Mouse (Mus musculus): ENCODE data around the gene Car9. TPM values are rescaled to one million over a fixed set of nuclear protein-coding genes. Genes with fewer than 3 reads are reported as not detected.
A peak's percentile ranks its signal among the peaks of the same experiment; 100 is the strongest.

Gene Car9
- total and polyA plus RNA-seq, 3 experiments, result 0.77 to 3.3 TPM; not detected in 1

GRCm38 (mm10) chr4:43562769-43563600 lies 56.2 kb downstream of the Car9 start:
- Histone ChIP-seq H3K4me1 (ENCODE audit: control insufficient read depth in 1 of 2, insufficient read depth in 2 of 2, low read length in 2 of 2) (peaks cover 22 to 38% of the 10 kb centered on the region in 2 experiments), H3K27me3 (ENCODE audit: control insufficient read depth in 1 of 2, insufficient read depth in 2 of 2, low read length in 2 of 2) (no peaks in the 10 kb centered on the region), H3K27ac (ENCODE audit: control insufficient read depth, low read depth, low read length) (peak overlapping the region; percentile 61), H3K9me3 (replicated peaks; ENCODE audit: insufficient read depth, low read length) (no peaks in the 10 kb centered on the region), H3K4me3 (ENCODE audit: control insufficient read depth in 1 of 2, insufficient read depth in 1 of 2, low read depth in 2 of 2, low read length in 2 of 2) (peak overlapping the region; percentile 82), H3K9ac (ENCODE audit: control insufficient read depth, low read depth, low read length, poor library complexity, severe bottlenecking) (peak overlapping the region; percentile 67), H3K79me2 (ENCODE audit: control insufficient read depth, insufficient read depth, low read length, poor library complexity) (peaks cover 39% of the 10 kb centered on the region), H3K36me3 (ENCODE audit: control insufficient read depth in 1 of 2, insufficient read depth in 2 of 2, low read length in 2 of 2) (peaks cover 0 to 32% of the 10 kb centered on the region in 2 experiments; a peak in 2 of 4 replicates)
- peak; percentile 65 for DNase-seq (ENCODE audit: low read depth, low spot score)
- TF ChIP-seq MAX (IDR thresholded peaks at IDR 0.05; ENCODE audit: low read length), result peak; percentile 68; the same call in 1 of the 2 replicates
- TF ChIP-seq HCFC1 (IDR thresholded peaks at IDR 0.05; ENCODE audit: low read depth, low read length), result peak; percentile 18; the same call in 1 of the 2 replicates
- no peak for TF ChIP-seq CHD2 (IDR thresholded peaks at IDR 0.05; ENCODE audit: low read length)
- peak; percentile 65 for TF ChIP-seq USF1 (IDR thresholded peaks at IDR 0.05; ENCODE audit: low read depth, low read length)
- TF ChIP-seq MXI1 (IDR thresholded peaks at IDR 0.05; ENCODE audit: low read depth, low read length), result peak; percentile 31; the same call in 1 of the 2 replicates
- TF ChIP-seq E2F4 (IDR thresholded peaks at IDR 0.05; ENCODE audit: borderline replicate concordance, low read depth, low read length), result no peak
- TF ChIP-seq SMC3 (IDR thresholded peaks at IDR 0.05; ENCODE audit: low read depth, low read length), result no peak
- TF ChIP-seq SIN3A (IDR thresholded peaks at IDR 0.05; ENCODE audit: low read length), result no peak
- TF ChIP-seq UBTF (IDR thresholded peaks at IDR 0.05; ENCODE audit: borderline replicate concordance, insufficient read depth, low read depth, low read length), result no peak
- TF ChIP-seq MAFK (IDR thresholded peaks at IDR 0.05; ENCODE audit: borderline replicate concordance, low read depth, low read length), result no peak
- peak; percentile 11 for TF ChIP-seq KAT2A (conservative IDR thresholded peaks at IDR 0.05; ENCODE audit: low read depth, low read length)
- peak; percentile 20; the same call in 1 of the 2 replicates for TF ChIP-seq NELFE (IDR thresholded peaks at IDR 0.05; ENCODE audit: low read depth, low read length)
- 0 out of 2 replicates have a peak, but pooled peaks have one; percentile 7 for TF ChIP-seq ETS1 (IDR thresholded peaks at IDR 0.05; ENCODE audit: low read depth, low read length)
- 0 out of 2 replicates have a peak, but pooled peaks have one; percentile 25 for TF ChIP-seq MYC (IDR thresholded peaks at IDR 0.05; ENCODE audit: low read depth, low read length)
- no peak for TF ChIP-seq GATA1 (IDR thresholded peaks at IDR 0.05; ENCODE audit: low read depth, low read length)

Other genes starting within 250 kb of the Car9 start
- 3.8 and 5.0 TPM in 2 replicates for gene Atp8b5, start 239.8 kb upstream of the Car9 start, total RNA-seq (2012; rRNA removed)
- 1 to 10 TPM in 1 of 2 experiments, not detected in 1; 4.9 TPM for gene Atp8b5, start 239.8 kb upstream of the Car9 start, polyA plus RNA-seq (2012; ENCODE audit: insufficient read depth in 1 of 2, insufficient read length in 2 of 2, low read depth in 1 of 2, low replicate concordance in 2 of 2, missing spikeins in 1 of 2)
- gene Rusc2, start 125.0 kb upstream of the Car9 start, total RNA-seq (2012; rRNA removed), result 2.4 and 4.7 TPM in 2 replicates
- gene Rusc2, start 125.0 kb upstream of the Car9 start, polyA plus RNA-seq (2012; ENCODE audit: insufficient read depth in 1 of 2, insufficient read length in 2 of 2, low read depth in 1 of 2, low replicate concordance in 2 of 2, missing spikeins in 1 of 2), result 1 to 10 TPM in 1 of 2 experiments, not detected in 1; 7.3 TPM
- not detected in 2 replicates for gene Fam166b, start 77.8 kb upstream of the Car9 start, total RNA-seq (2012; rRNA removed)
- not detected for gene Fam166b, start 77.8 kb upstream of the Car9 start, polyA plus RNA-seq (2012; ENCODE audit: insufficient read depth in 1 of 2, insufficient read length in 2 of 2, low read depth in 1 of 2, low replicate concordance in 2 of 2, missing spikeins in 1 of 2)
- gene Tesk1, start 65.0 kb upstream of the Car9 start, total RNA-seq (2012; rRNA removed), result 7.6 and 9.1 TPM in 2 replicates
- gene Tesk1, start 65.0 kb upstream of the Car9 start, polyA plus RNA-seq (2012; ENCODE audit: insufficient read depth in 1 of 2, insufficient read length in 2 of 2, low read depth in 1 of 2, low replicate concordance in 2 of 2, missing spikeins in 1 of 2), result 10 to 100 TPM in 1 of 2 experiments, not detected in 1; 24.6 TPM
- 0.52 and 1.3 TPM in 2 replicates for gene Cd72, start 52.3 kb upstream of the Car9 start, total RNA-seq (2012; rRNA removed)
- gene Cd72, start 52.3 kb upstream of the Car9 start, polyA plus RNA-seq (2012; ENCODE audit: insufficient read depth in 1 of 2, insufficient read length in 2 of 2, low read depth in 1 of 2, low replicate concordance in 2 of 2, missing spikeins in 1 of 2), result 1 to 10 TPM in 1 of 2 experiments, not detected in 1; 2.4 TPM
- 0.08 TPM in 1 of 2 replicates, not detected in the other for gene Sit1, start 23.2 kb upstream of the Car9 start, total RNA-seq (2012; rRNA removed)
- under 1 TPM in 1 of 2 experiments, not detected in 1; 0.06 TPM for gene Sit1, start 23.2 kb upstream of the Car9 start, polyA plus RNA-seq (2012; ENCODE audit: insufficient read depth in 1 of 2, insufficient read length in 2 of 2, low read depth in 1 of 2, low replicate concordance in 2 of 2, missing spikeins in 1 of 2)
- gene Ccdc107, start 14.1 kb upstream of the Car9 start, total RNA-seq (2012; rRNA removed), result 32.9 and 44.3 TPM in 2 replicates
- gene Ccdc107, start 14.1 kb upstream of the Car9 start, polyA plus RNA-seq (2012; ENCODE audit: insufficient read depth in 1 of 2, insufficient read length in 2 of 2, low read depth in 1 of 2, low replicate concordance in 2 of 2, missing spikeins in 1 of 2), result 10 to 100 TPM in 1 of 2 experiments, not detected in 1; 56.7 TPM
- 26.3 and 26.5 TPM in 2 replicates for gene Arhgef39, start 7.3 kb upstream of the Car9 start, total RNA-seq (2012; rRNA removed)
- 10 to 100 TPM in 1 of 2 experiments, not detected in 1; 56.7 TPM for gene Arhgef39, start 7.3 kb upstream of the Car9 start, polyA plus RNA-seq (2012; ENCODE audit: insufficient read depth in 1 of 2, insufficient read length in 2 of 2, low read depth in 1 of 2, low replicate concordance in 2 of 2, missing spikeins in 1 of 2)
- gene Tpm2, start 16.8 kb downstream of the Car9 start, total RNA-seq (2012; rRNA removed), result 0.08 TPM in 1 of 2 replicates, not detected in the other
- not detected for gene Tpm2, start 16.8 kb downstream of the Car9 start, polyA plus RNA-seq (2012; ENCODE audit: insufficient read depth in 1 of 2, insufficient read length in 2 of 2, low read depth in 1 of 2, low replicate concordance in 2 of 2, missing spikeins in 1 of 2)
- gene Creb3, start 55.4 kb downstream of the Car9 start, total RNA-seq (2012; rRNA removed), result 14.9 and 17.1 TPM in 2 replicates
- gene Creb3, start 55.4 kb downstream of the Car9 start, polyA plus RNA-seq (2012; ENCODE audit: insufficient read depth in 1 of 2, insufficient read length in 2 of 2, low read depth in 1 of 2, low replicate concordance in 2 of 2, missing spikeins in 1 of 2), result 10 to 100 TPM in 1 of 2 experiments, not detected in 1; 21.3 TPM
- 106 and 112 TPM in 2 replicates for gene Tln1, start 55.7 kb downstream of the Car9 start, total RNA-seq (2012; rRNA removed)
- 100 to 1,000 TPM in 1 of 2 experiments, 10 to 100 TPM in 1; 22.9 to 146 TPM for gene Tln1, start 55.7 kb downstream of the Car9 start, polyA plus RNA-seq (2012; ENCODE audit: insufficient read depth in 1 of 2, insufficient read length in 2 of 2, low read depth in 1 of 2, low replicate concordance in 2 of 2, missing spikeins in 1 of 2)
- gene Rgp1, start 71.7 kb downstream of the Car9 start, total RNA-seq (2012; rRNA removed), result 14.3 and 17.1 TPM in 2 replicates
- 10 to 100 TPM in 1 of 2 experiments, not detected in 1; 47.6 TPM for gene Rgp1, start 71.7 kb downstream of the Car9 start, polyA plus RNA-seq (2012; ENCODE audit: insufficient read depth in 1 of 2, insufficient read length in 2 of 2, low read depth in 1 of 2, low replicate concordance in 2 of 2, missing spikeins in 1 of 2)
- gene Gba2, start 71.9 kb downstream of the Car9 start, total RNA-seq (2012; rRNA removed), result 5.7 and 6.2 TPM in 2 replicates
- gene Gba2, start 71.9 kb downstream of the Car9 start, polyA plus RNA-seq (2012; ENCODE audit: insufficient read depth in 1 of 2, insufficient read length in 2 of 2, low read depth in 1 of 2, low replicate concordance in 2 of 2, missing spikeins in 1 of 2), result 10 to 100 TPM in 1 of 2 experiments, not detected in 1; 24.9 TPM
- gene Msmp, start 77.5 kb downstream of the Car9 start, total RNA-seq (2012; rRNA removed), result 0.73 and 1.0 TPM in 2 replicates
- gene Msmp, start 77.5 kb downstream of the Car9 start, polyA plus RNA-seq (2012; ENCODE audit: insufficient read depth in 1 of 2, insufficient read length in 2 of 2, low read depth in 1 of 2, low replicate concordance in 2 of 2, missing spikeins in 1 of 2), result 1 to 10 TPM in 1 of 2 experiments, not detected in 1; 2.5 TPM
- 0.27 and 0.49 TPM in 2 replicates for gene Npr2, start 125.0 kb downstream of the Car9 start, total RNA-seq (2012; rRNA removed)
- gene Npr2, start 125.0 kb downstream of the Car9 start, polyA plus RNA-seq (2012; ENCODE audit: insufficient read depth in 1 of 2, insufficient read length in 2 of 2, low read depth in 1 of 2, low replicate concordance in 2 of 2, missing spikeins in 1 of 2), result 1 to 10 TPM in 1 of 2 experiments, not detected in 1; 2.3 TPM
- 0.15 and 0.29 TPM in 2 replicates for gene Spag8, start 146.6 kb downstream of the Car9 start, total RNA-seq (2012; rRNA removed)
- under 1 TPM in 1 of 2 experiments, not detected in 1; 0.57 TPM for gene Spag8, start 146.6 kb downstream of the Car9 start, polyA plus RNA-seq (2012; ENCODE audit: insufficient read depth in 1 of 2, insufficient read length in 2 of 2, low read depth in 1 of 2, low replicate concordance in 2 of 2, missing spikeins in 1 of 2)
- 35.3 and 46.4 TPM in 2 replicates for gene Hint2, start 149.5 kb downstream of the Car9 start, total RNA-seq (2012; rRNA removed)
- 100 to 1,000 TPM in 1 of 2 experiments, 10 to 100 TPM in 1; 33.2 to 254 TPM for gene Hint2, start 149.5 kb downstream of the Car9 start, polyA plus RNA-seq (2012; ENCODE audit: insufficient read depth in 1 of 2, insufficient read length in 2 of 2, low read depth in 1 of 2, low replicate concordance in 2 of 2, missing spikeins in 1 of 2)
- gene Tmem8b, start 162.0 kb downstream of the Car9 start, total RNA-seq (2012; rRNA removed), result 0.42 and 0.46 TPM in 2 replicates
- 1 to 10 TPM in 1 of 2 experiments, not detected in 1; 3.6 TPM for gene Tmem8b, start 162.0 kb downstream of the Car9 start, polyA plus RNA-seq (2012; ENCODE audit: insufficient read depth in 1 of 2, insufficient read length in 2 of 2, low read depth in 1 of 2, low replicate concordance in 2 of 2, missing spikeins in 1 of 2)
- 7.0 and 8.8 TPM in 2 replicates for gene Fam221b, start 162.2 kb downstream of the Car9 start, total RNA-seq (2012; rRNA removed)
- gene Fam221b, start 162.2 kb downstream of the Car9 start, polyA plus RNA-seq (2012; ENCODE audit: insufficient read depth in 1 of 2, insufficient read length in 2 of 2, low read depth in 1 of 2, low replicate concordance in 2 of 2, missing spikeins in 1 of 2), result under 1 TPM in 1 of 2 experiments, not detected in 1; 0.10 TPM
- not detected in 2 replicates for gene Olfr70, start 193.8 kb downstream of the Car9 start, total RNA-seq (2012; rRNA removed)
- not detected for gene Olfr70, start 193.8 kb downstream of the Car9 start, polyA plus RNA-seq (2012; ENCODE audit: insufficient read depth in 1 of 2, insufficient read length in 2 of 2, low read depth in 1 of 2, low replicate concordance in 2 of 2, missing spikeins in 1 of 2)
- gene Olfr71, start 203.3 kb downstream of the Car9 start, total RNA-seq (2012; rRNA removed), result not detected in 2 replicates
- gene Olfr71, start 203.3 kb downstream of the Car9 start, polyA plus RNA-seq (2012; ENCODE audit: insufficient read depth in 1 of 2, insufficient read length in 2 of 2, low read depth in 1 of 2, low replicate concordance in 2 of 2, missing spikeins in 1 of 2), result not detected
- gene Hrct1, start 220.2 kb downstream of the Car9 start, total RNA-seq (2012; rRNA removed), result not detected in 2 replicates
- not detected for gene Hrct1, start 220.2 kb downstream of the Car9 start, polyA plus RNA-seq (2012; ENCODE audit: insufficient read depth in 1 of 2, insufficient read length in 2 of 2, low read depth in 1 of 2, low replicate concordance in 2 of 2, missing spikeins in 1 of 2)
- not detected in 2 replicates for gene Spaar, start 223.1 kb downstream of the Car9 start, total RNA-seq (2012; rRNA removed)
- gene Spaar, start 223.1 kb downstream of the Car9 start, polyA plus RNA-seq (2012; ENCODE audit: insufficient read depth in 1 of 2, insufficient read length in 2 of 2, low read depth in 1 of 2, low replicate concordance in 2 of 2, missing spikeins in 1 of 2), result not detected